Mouse (Mus musculus) C2C12 (cell line): ENCODE results near the gene Gsk3b.

Experiments used
- CTCF ChIP-seq: IDR thresholded peaks from one replicate; pipeline ENCODE4 v1.5.1; 2011; ENCODE audit not compliant: control insufficient read depth, insufficient read depth, insufficient read length
- MYOG ChIP-seq: IDR thresholded peaks from one replicate; pipeline ENCODE4 v1.6.1; 2011; ENCODE audit not compliant: control insufficient read depth, insufficient read length; ENCODE audit errors: extremely low read depth

DNA sequence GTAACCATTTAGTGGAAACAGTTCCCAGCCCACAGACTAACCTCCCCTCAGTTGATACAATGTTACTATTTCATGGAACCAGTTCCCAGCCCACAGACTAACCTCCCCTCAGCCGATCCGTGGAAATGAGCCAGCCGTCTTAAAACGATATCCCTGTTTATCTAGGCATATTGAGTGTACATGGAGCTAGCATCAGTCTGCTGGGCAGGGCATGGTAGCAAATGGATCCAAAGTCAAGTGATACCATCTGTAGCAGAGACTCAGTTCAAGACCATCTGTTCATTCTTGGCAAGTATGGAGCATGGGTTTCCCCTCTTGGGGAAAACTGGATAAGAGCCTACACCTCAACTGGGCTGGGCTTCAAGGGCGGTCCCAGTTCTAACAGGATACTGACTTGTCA is 44.2 kb upstream of the Gsk3b start:
- TF ChIP-seq CTCF = no peak
- TF ChIP-seq MYOG = no peak
